Mouse (Mus musculus) stomach, postnatal 0 days (tissue): ENCODE results near the gene Oas1f. TPM values are rescaled to one million over a fixed set of nuclear protein-coding genes. Genes with fewer than 3 reads are reported as not detected.
"Not testable (repeated sequence)": the region's sequence is repeated elsewhere in the genome, so short reads cannot be mapped to it uniquely, and the experiment has no call there.

ENCODE experiments used
- ATAC-seq: fragments of 200-750 bp; cut with Nextera tagmentation; 2 replicates; pipeline ENCODE4 v1.8.0; 2017; ENCODE audit not compliant: low FRiP score, low TSS enrichment
- DNase-seq: peaks from one replicate; pipeline ENCODE4 v3.0.0-alpha.2; 2016; ENCODE audit warnings: low spot score
- H3K27ac ChIP-seq: fragments of 300-500 bp; sonication (generic); replicated peaks from 2 replicates; pipeline ENCODE4 v1.5.1; 2014; ENCODE audit warnings: mild to moderate bottlenecking, control low read depth
- H3K27me3 ChIP-seq: fragments of 300-500 bp; sonication (generic); 2 replicates; pipeline ENCODE4 v1.6.1; 2014; ENCODE audit warnings: low read length; ENCODE audit not compliant: control insufficient read depth, insufficient read depth
- H3K36me3 ChIP-seq: fragments of 300-500 bp; sonication (generic); 2 replicates; pipeline ENCODE4 v1.6.1; 2014; ENCODE audit warnings: low read length, mixed read lengths; ENCODE audit not compliant: control insufficient read depth, insufficient read depth
- H3K4me1 ChIP-seq: fragments of 300-500 bp; sonication (generic); replicated peaks from 2 replicates; pipeline ENCODE4 v1.6.1; 2014; ENCODE audit warnings: antibody characterized with exemption; ENCODE audit not compliant: control insufficient read depth, insufficient read depth
- H3K4me2 ChIP-seq: fragments of 300-500 bp; sonication (generic); replicated peaks from 2 replicates; pipeline ENCODE4 v1.6.1; 2014; ENCODE audit warnings: low read depth, mild to moderate bottlenecking, control low read depth, moderate library complexity
- H3K4me3 ChIP-seq: fragments of 300-500 bp; sonication (generic); 2 replicates; pipeline ENCODE4 v1.5.1; 2014; ENCODE audit warnings: low read depth, low read length, control low read depth
- H3K9ac ChIP-seq: fragments of 300-500 bp; sonication (generic); 2 replicates; pipeline ENCODE4 v1.6.1; 2014; ENCODE audit warnings: mild to moderate bottlenecking, low read length, control low read depth, mixed read lengths
- H3K9me3 ChIP-seq: fragments of 300-500 bp; sonication (generic); 2 replicates; pipeline ENCODE4 v1.6.1; 2016; ENCODE audit warnings: low read length; ENCODE audit not compliant: control insufficient read depth
- CTCF ChIP-seq: IDR thresholded peaks from 2 replicates; pipeline ENCODE4 v1.5.1; 2016; ENCODE audit warnings: antibody characterized with exemption, low read depth, mild to moderate bottlenecking, moderate library complexity
- EP300 ChIP-seq: optimal IDR thresholded peaks from 2 replicates; pipeline ENCODE3; 2016; ENCODE audit warnings: antibody characterized with exemption
- WGBS: fragments of 180-500 bp; shearing (Covaris S2); extraction: QIAGEN DNeasy Blood & Tissue Kit; methylation state at CpG from one replicate; pipeline ENCODE4 v1.1.7; 2014; 5-methylcytosine and 5-hydroxymethylcytosine counted together
- polyA plus RNA-seq: library from polyadenylated mRNA; unstranded; fragments of >200 nt; fragmentation: Nextera tagmentation; extraction: Ambion mirVana; gene quantifications from 2 replicates; pipeline ENCODE4 v1.2.1, GENCODE M21; 2015

Gene Oas1f
- polyA plus RNA-seq, 1 experiment from 2014 or later: not detected

DNA sequence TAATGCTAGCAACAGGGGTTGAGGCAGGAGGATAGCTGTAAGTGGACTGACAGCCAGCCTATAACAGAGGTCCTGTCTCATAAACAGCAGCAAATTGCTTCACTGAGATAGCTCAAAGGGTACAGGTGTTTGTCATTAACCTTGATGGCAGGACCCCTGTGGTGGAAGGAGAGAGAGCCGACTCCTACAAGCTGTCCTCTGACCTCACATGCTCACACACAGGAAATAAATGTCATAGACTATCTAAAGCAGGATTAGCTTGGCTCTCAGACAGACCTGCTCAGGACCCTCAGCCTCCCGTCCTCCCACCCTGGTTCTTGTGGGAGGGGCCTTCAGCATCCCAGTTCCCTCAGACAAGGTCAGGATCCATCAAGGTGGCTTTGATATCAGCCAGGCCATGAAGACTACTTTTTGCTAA lies 45.1 kb downstream of the Oas1f start:
- WGBS: 30% methylated on average over 2 of the region's 2 CpGs
- ATAC-seq (no peak), DNase-seq (no peak)
- Histone ChIP-seq H3K36me3 (no peaks in the 10 kb centered on the region), H3K9me3 (no peaks in the 10 kb centered on the region), H3K4me3 (no peak overlapping the region), H3K27ac (no peak overlapping the region), H3K27me3 (no peaks in the 10 kb centered on the region), H3K9ac (no peak overlapping the region), H3K4me1 (no peaks in the 10 kb centered on the region), H3K4me2 (no peak overlapping the region)
- TF ChIP-seq EP300 (no peak), CTCF (no peak)

DNA sequence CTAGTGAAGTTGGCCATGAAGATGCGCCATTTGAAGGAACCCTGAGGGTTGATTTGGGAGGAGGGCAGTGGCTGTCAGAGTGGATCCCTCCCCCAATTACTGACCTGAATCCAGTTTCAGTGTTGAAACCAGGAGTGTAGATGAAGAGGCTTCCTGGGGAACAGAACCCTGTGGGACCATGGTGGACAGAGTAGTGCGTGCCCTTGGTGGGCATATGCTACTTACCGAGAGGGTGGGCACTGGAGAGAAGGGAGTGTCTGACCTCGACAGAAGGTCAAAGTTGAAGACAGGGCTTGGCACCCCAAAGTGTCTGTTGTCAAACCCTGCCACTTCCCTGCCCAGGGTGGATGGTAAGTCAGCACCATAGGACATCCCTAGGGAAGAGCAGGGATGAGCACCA lies 46.7 kb downstream of the Oas1f start:
- not testable (repeated sequence) for H3K4me1 ChIP-seq, H3K27me3 ChIP-seq, H3K36me3 ChIP-seq, H3K9me3 ChIP-seq, H3K27ac ChIP-seq, H3K4me2 ChIP-seq, H3K9ac ChIP-seq, DNase-seq, ATAC-seq, H3K4me3 ChIP-seq
- 94% methylated on average over 4 of the region's 4 CpGs for WGBS

DNA sequence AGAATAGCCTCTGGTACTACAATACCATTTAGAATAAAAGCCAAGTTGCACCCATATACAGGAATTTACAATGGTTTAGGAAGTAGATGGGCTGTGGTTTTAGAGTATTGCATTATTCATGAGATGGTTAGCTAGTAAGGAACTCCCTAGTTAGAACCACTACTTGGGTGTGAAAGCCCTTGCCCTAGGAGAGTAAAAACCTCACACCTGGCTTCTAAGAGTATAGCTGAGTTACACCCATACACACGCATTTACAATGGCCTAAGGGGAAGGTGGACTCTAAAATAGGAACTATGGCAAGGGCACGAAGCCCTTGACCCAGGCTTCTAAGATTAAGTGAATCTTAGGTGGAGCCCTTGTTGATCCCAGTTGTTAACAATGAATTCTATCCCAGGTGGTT lies 47.5 kb downstream of the Oas1f start:
- not testable (repeated sequence) for H3K27me3 ChIP-seq, H3K4me2 ChIP-seq, H3K4me1 ChIP-seq, H3K9ac ChIP-seq, H3K9me3 ChIP-seq, ATAC-seq, H3K4me3 ChIP-seq, DNase-seq, H3K27ac ChIP-seq, H3K36me3 ChIP-seq
- WGBS: 64% methylated on average over 2 of the region's 2 CpGs

DNA sequence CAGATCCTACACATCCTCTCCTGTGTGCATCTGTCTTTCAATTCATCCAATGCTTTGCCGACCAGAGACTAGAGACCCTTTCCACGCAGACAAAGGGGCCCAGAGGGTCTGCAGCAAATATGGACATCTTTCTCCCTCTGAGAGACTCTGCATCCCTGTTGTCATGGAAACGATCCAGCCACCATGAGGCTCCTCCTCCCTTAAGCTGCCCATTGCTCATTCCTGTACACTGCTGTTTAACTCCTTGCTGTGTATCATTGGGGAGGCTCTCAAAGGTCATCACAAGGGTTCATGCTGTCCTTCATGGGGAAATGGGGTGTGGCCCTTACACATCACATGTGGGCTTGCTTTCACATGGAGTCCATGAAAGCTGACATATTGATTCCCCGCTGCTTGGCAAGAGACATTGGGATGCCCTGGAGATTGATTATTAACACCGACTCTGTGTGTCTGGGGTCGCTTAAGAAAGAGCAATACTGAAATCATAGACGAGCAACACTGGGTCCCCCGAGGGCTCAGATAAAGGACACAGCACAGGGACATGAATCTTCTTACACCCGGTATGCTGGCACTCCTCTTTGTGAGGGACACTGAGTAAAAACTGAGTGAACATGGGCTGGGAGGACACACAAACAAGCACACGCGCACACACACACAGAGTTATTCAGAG lies 48.2 kb downstream of the Oas1f start:
- Histone ChIP-seq H3K36me3 (no peaks in the 10 kb centered on the region), H3K4me2 (no peak overlapping the region), H3K27ac (no peak overlapping the region), H3K9me3 (no peaks in the 10 kb centered on the region), H3K9ac (no peak overlapping the region), H3K27me3 (no peaks in the 10 kb centered on the region), H3K4me3 (no peak overlapping the region), H3K4me1 (no peaks in the 10 kb centered on the region)
- TF ChIP-seq CTCF (no peak), EP300 (no peak)
- ATAC-seq: no peak
- WGBS: 85% methylated on average over 11 of the region's 11 CpGs
- no peak for DNase-seq

DNA sequence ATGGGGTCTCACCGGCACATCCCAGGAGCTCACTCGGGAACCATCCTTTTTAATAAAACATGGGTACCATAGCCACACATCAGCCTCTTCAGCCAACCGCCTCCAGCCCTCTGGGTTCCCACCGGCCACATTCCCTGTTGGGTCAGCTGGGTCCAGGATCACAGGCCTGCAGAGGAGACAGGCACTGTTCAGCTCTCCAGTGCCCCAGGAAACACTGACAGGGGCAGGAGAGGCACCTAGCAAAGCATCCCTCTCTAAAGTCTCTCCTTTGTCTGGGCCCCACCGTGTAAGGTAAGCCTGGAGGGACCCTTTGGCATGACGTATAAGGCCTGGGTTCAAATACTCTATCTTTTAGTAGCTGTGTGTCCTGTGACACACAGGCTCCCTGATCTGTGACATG lies 51.1 kb downstream of the Oas1f start:
- WGBS: 90% methylated on average over 6 of the region's 6 CpGs

DNA sequence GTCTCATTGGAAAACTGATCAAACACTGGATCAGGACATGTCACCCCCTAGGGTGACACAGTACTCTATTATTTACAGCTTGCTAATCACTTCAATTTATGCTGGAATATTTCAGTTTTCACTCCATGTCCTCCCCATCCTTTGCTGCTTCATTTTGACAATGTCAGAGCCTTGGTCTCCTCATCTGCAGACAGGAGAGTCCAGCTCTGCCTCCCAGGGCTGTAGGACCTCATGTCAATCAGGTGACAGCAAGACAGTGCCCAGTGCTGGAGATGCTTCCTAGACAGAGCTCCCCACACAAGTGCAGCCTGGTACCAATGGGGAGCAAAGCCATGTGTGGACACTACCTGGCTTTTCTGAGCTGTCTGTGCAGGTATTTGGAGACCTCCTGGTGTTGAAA lies 51.6 kb downstream of the Oas1f start:
- ATAC-seq: no peak
- Histone ChIP-seq H3K4me3 (no peak overlapping the region), H3K27ac (no peak overlapping the region), H3K4me1 (no peaks in the 10 kb centered on the region), H3K9ac (no peak overlapping the region), H3K27me3 (no peaks in the 10 kb centered on the region), H3K9me3 (no peaks in the 10 kb centered on the region), H3K36me3 (no peaks in the 10 kb centered on the region), H3K4me2 (no peak overlapping the region)
- no peak for DNase-seq
- no peak for TF ChIP-seq EP300
- TF ChIP-seq CTCF: no peak

More for the DNA sequence above, 51.1 kb downstream of the Oas1f start:
- Histone ChIP-seq H3K9ac (no peak overlapping the region), H3K4me2 (no peak overlapping the region), H3K9me3 (no peaks in the 10 kb centered on the region), H3K36me3 (no peaks in the 10 kb centered on the region), H3K4me1 (no peaks in the 10 kb centered on the region), H3K27ac (no peak overlapping the region), H3K27me3 (no peaks in the 10 kb centered on the region), H3K4me3 (no peak overlapping the region)
- ATAC-seq (no peak), DNase-seq (no peak)
- TF ChIP-seq EP300 (no peak), CTCF (no peak)
